Mouse (Mus musculus) megakaryocyte-erythroid progenitor cell, adult 5-6 weeks (primary cell): ENCODE data around the gene Ankle2. TPM values are rescaled to one million over a fixed set of nuclear protein-coding genes. Genes with fewer than 3 reads are reported as not detected.

Experiments used
- ATAC-seq: replicated peaks from 2 replicates; pipeline ENCODE4 v1.8.0; 2016; ENCODE audit warnings: mild to moderate bottlenecking, inconsistent platforms; ENCODE audit not compliant: severe bottlenecking, poor library complexity, low FRiP score, low TSS enrichment
- total RNA-seq, 2 experiments: library from RNA; stranded (forward) in 1 of 2; stranded (reverse) in 1 of 2; fragments of 200-1000, 215-1000 nt in 1 of 2; fragments of >200 nt in 1 of 2; fragmentation: Nextera tagmentation in 1 of 2; gene quantifications; 2 replicates each; pipeline ENCODE4 v1.2.3; 2014 to 2017

The Ankle2 gene
- total RNA-seq (2014; fragmentation: Nextera tagmentation) (27.2 and 30.6 TPM in 2 replicates), total RNA-seq (2017) (48.1 and 52.9 TPM in 2 replicates)

DNA sequence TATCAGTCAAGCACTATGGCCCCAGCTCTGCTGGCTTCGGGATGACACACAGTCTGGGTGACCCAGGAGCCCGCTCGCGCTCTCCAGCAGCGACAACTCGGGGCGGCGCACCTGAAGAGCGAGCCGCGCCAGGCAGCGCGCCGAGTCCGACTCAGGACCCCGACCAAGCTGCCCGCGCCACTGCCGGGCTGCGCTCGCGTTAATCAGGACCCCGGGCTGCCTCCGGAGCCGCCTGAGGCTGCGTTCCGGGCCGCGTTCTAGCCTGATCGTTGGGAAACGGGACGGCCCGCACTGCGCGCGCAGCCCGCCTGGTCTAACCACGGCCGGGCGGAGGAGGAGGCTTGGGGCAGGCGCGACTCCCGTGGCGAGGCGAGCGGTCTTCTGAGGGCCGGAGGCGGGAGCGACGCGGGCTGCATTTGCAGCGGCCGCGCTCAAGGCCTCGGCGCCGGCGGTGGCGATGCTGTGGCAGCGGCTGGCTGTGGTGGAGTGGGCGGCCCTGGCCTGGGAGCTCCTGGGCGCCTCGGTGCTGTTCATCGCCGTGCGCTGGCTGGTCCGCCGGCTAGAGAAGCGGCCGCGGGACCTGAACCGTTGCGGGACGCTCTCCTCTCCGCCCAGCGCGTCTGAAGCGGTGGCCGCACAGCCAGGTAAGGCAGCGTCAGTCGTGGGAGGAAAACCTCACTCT lies at the start of gene Ankle2:
TSS of gene Ankle2 (plus strand) at position 225 of the 682 bp plus-strand sequence.
- ATAC-seq = peak; percentile 89

GRCm38 (mm10) chr5:110181716-110182115 lies 49.1 kb upstream of the Ankle2 start:
- ATAC-seq = no peak

- peak; percentile 44; the same call in 1 of the 2 replicates for ATAC-seq
These were observed 27.5 kb upstream of the Ankle2 start for GRCm38 (mm10) chr5:110203164-110203895.

DNA sequence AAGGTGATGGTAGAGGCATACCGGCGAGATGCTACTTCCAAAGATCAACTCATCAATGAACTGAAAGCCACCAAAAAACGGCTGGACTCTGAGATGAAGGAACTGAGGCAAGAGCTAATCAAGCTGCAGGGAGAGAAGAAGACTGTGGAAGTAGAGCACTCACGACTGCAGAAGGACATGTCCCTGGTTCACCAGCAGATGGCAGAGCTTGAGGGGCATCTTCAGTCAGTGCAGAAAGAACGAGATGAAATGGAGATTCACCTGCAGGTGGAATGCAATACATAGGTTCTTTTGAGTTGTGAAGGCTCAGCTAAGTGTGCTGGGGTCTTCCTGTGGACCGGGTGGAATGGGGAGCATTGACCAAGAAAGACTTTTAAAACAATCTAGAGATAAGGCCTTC lies 26.0 kb upstream of the Ankle2 start:
- ATAC-seq = peak; percentile 62; the same call in 1 of the 2 replicates

GRCm38 (mm10) chr5:110211312-110211711 lies 19.5 kb upstream of the Ankle2 start:
- ATAC-seq = no peak

GRCm38 (mm10) chr5:110216780-110217179 lies 14.0 kb upstream of the Ankle2 start:
- ATAC-seq = no peak

GRCm38 (mm10) chr5:110220331-110220730 lies 10.5 kb upstream of the Ankle2 start:
- no peak for ATAC-seq

DNA sequence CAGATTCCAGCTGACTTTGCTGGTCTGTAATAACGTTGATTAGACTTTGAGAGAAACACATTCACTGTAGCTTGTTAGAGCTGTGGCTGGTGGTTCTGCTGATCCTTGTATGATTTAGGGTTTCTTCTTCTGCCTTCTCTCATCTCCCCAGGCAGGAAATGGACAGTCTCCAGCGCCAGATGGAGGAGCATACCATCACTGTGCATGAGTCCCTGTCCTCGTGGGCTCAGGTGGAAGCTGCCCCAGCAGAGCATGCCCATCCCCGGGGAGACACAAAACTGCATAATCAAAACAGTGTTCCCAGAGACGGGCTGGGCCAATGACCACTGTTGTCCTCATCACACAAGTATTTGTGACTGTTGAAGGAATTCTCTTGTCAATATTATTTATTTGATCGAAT lies 8.0 kb upstream of the Ankle2 start:
- no peak for ATAC-seq

GRCm38 (mm10) chr5:110225056-110225455 lies 5.7 kb upstream of the Ankle2 start:
- no peak for ATAC-seq

GRCm38 (mm10) chr5:110227336-110227883 lies 3.4 kb upstream of the Ankle2 start:
- ATAC-seq = no peak

DNA sequence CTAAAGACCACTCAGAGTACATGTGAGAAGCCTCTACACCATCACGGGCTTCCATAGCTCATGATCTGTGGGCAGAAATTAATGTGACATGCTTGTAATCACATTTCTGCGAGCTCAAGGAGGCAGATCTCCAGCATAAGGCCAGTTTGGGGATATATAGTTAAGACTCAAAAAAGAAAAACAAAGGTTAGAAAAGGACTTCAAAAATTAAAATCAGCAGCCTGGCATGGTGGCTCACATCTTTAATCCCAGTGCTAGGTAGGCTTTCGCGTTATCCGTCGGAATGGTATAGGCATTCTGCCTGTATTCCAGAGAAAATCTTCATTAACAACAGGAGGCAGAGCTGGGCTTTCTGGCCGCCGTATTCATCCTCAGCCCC lies 414 bp upstream of the Ankle2 start:
- peak; percentile 7; the same call in 1 of the 2 replicates for ATAC-seq

GRCm38 (mm10) chr5:110231638-110232037 lies 834 bp downstream of the Ankle2 start:
- no peak for ATAC-seq

- ATAC-seq = no peak
These were observed 1.5 kb downstream of the Ankle2 start for GRCm38 (mm10) chr5:110232346-110232745.

DNA sequence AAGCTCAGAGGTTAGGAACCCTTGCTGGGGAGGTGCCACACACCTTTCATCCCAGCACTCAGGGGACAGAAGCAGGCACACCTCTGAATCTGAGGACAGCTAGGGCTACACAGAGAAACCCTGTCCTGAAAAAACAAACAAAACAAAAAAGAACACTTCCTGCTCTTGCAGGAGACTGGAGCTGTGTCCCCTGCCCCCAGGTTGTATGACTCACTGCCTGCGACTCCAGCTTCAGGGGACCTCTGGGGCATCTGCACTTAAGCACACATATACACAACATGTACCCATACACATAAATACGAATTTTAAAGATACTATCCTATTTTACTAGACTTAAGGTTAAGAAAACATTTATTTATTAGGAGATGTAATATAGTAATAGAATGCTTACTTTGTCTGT lies 13.3 kb downstream of the Ankle2 start:
- ATAC-seq = no peak

DNA sequence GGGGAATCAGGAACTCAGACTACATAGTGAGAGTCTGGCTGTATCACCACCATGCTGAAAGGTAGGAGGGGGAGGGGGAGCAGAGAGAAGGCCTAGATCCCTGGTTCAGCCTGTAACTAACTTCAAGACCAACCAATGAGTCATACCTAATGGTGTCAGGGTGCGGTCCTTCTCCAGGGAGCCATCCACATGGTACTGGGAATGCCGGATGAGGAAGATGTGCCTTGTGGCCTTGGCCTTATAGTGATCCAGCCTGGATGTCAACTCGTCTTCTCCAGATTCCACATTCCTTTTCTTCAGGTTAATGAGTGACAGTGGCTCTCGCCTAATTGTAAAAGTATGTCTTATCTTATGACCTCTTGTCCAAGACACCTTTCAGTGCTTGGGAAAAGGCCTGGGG lies 36.1 kb downstream of the Ankle2 start:
- ATAC-seq = no peak

GRCm38 (mm10) chr5:110269141-110270101 lies 38.6 kb downstream of the Ankle2 start, which contains the start of gene Pgam5:
Gene Pgam5, minus strand, starts transcription at chr5:110269913.
- peak; percentile 75 for ATAC-seq

GRCm38 (mm10) chr5:110270242-110270641 lies 39.4 kb downstream of the Ankle2 start:
- no peak for ATAC-seq

- peak; percentile 66 for ATAC-seq
These were observed 43.3 kb downstream of the Ankle2 start for GRCm38 (mm10) chr5:110274147-110274546.

DNA sequence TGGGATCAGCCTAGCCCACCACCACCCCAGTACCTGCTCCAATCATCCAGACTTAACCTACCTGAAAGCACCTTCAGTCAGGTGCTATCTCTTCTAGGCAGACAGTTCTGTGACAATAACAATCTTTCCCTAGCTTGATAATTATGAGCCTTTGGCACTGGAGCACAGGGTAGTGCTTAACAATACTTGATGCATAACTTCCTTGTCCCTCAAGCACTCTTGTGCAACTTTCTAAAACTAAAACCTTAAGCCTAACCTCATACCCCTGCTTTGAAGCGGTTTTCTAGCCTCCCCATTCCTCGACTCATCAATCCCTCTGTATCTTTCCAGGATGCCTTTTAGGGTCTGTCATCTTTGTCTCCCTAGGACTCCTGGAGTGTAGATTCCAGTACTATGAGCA lies 44.0 kb downstream of the Ankle2 start:
- ATAC-seq = no peak
